In the genomic region with DNA sequence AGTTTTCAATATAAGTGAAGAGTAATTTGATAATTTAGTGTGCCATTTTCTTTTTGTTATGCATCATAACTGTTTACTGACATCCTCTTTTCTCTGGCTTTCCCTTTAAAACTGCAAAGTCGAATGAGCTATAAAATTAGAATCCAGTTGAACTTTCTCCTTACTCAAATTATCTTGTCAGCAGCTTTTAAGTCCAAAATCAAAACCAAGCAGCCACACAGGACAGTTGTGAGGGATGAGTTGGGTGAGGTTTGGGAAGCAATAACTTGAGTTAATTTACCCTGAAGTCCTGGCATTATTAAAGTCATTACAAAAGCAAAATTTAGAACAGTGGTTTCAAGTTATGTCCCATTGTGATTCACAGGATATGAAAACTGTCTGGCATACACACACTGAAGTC, we compare ENCODE assay signal across 21 mouse cellular contexts.
"Had no signal": no experiment of that assay in that cellular context is flagged by ENCODE, and none has a peak within 500 bp of the region (broad histone marks: within the 10 kb centered on the region; RNA-seq: fewer than 3 reads in every experiment).

No protein-coding gene starts in this region.

- H3K9me3 ChIP-seq: lung, embryonic 15.5 days; midbrain, embryonic 10.5 days; midbrain, embryonic 12.5 days; neural tube, embryonic 13.5 days; neural tube, embryonic 15.5 days had no signal

- H3K36me3 ChIP-seq: lung, embryonic 15.5 days; midbrain, embryonic 10.5 days; midbrain, embryonic 12.5 days; neural tube, embryonic 13.5 days; neural tube, embryonic 15.5 days had no signal

- ATAC-seq: liver, postnatal 0 days; lung, postnatal 0 days; midbrain, embryonic 16.5 days had no signal

- H3K4me1 ChIP-seq: midbrain, embryonic 10.5 days; midbrain, embryonic 12.5 days; neural tube, embryonic 13.5 days; neural tube, embryonic 15.5 days had no signal

- H3K27me3 ChIP-seq: lung, embryonic 15.5 days; midbrain, embryonic 12.5 days; neural tube, embryonic 13.5 days; neural tube, embryonic 15.5 days had no signal

- H3K4me3 ChIP-seq: lung, embryonic 15.5 days; midbrain, embryonic 10.5 days; midbrain, embryonic 12.5 days; myocyte; neural tube, embryonic 13.5 days; neural tube, embryonic 15.5 days had no signal

- H3K9ac ChIP-seq: liver, postnatal 0 days; lung, embryonic 15.5 days; midbrain, embryonic 12.5 days; neural tube, embryonic 13.5 days; neural tube, embryonic 15.5 days had no signal

- H3K27ac ChIP-seq: lung, embryonic 15.5 days; midbrain, embryonic 10.5 days; midbrain, embryonic 12.5 days; neural tube, embryonic 13.5 days; neural tube, embryonic 15.5 days had no signal

- H3K4me2 ChIP-seq: lung, embryonic 15.5 days; midbrain, embryonic 12.5 days; neural tube, embryonic 13.5 days; neural tube, embryonic 15.5 days had no signal

- DNase-seq: liver, postnatal 0 days; lung, adult 2 months; lung, postnatal 14 days; lung, postnatal 36 days; midbrain, embryonic 14.5 days; retina, postnatal 1 day; right cerebral cortex, adult 18-20 months; right cerebral cortex, postnatal 25 days; right cerebral cortex, postnatal 4 days; spleen, adult 18-20 months; thymus, adult 18-20 months; thymus, postnatal 14 days; thymus, postnatal 36 days had no signal
